Mouse (Mus musculus) midbrain, embryonic 11.5 days (tissue): ENCODE data around the gene Trim63. TPM values are rescaled to one million over a fixed set of nuclear protein-coding genes. Genes with fewer than 3 reads are reported as not detected.

Source experiments
- ATAC-seq: fragments of 200-750 bp; cut with Nextera tagmentation; 2 replicates; pipeline ENCODE4 v1.8.0; 2017; ENCODE audit warnings: moderate TSS enrichment, moderate library complexity; ENCODE audit not compliant: low FRiP score
- DNase-seq: peaks from one replicate; pipeline ENCODE4 v3.0.0; 2015; ENCODE audit warnings: low spot score; ENCODE audit errors: missing footprints
- H3K27ac ChIP-seq: fragments of 300-500 bp; sonication (generic); 2 replicates; pipeline ENCODE4 v1.5.1; 2014; ENCODE audit warnings: low read depth, low read length
- H3K27me3 ChIP-seq: fragments of 300-500 bp; sonication (generic); 2 replicates; pipeline ENCODE4 v1.6.1; 2014; ENCODE audit warnings: mild to moderate bottlenecking, low read length, moderate library complexity, mixed read lengths; ENCODE audit not compliant: control insufficient read depth, insufficient read depth
- H3K36me3 ChIP-seq: fragments of 300-500 bp; sonication (generic); 2 replicates; pipeline ENCODE4 v1.6.1; 2014; ENCODE audit warnings: mild to moderate bottlenecking, low read length, moderate library complexity, mixed read lengths; ENCODE audit not compliant: control insufficient read depth, insufficient read depth
- H3K4me1 ChIP-seq: fragments of 300-500 bp; sonication (generic); 2 replicates; pipeline ENCODE4 v1.6.1; 2014; ENCODE audit warnings: low read length; ENCODE audit not compliant: control insufficient read depth, insufficient read depth
- H3K4me2 ChIP-seq: fragments of 300-500 bp; sonication (generic); 2 replicates; pipeline ENCODE4 v1.6.1; 2014; ENCODE audit warnings: mild to moderate bottlenecking, moderate library complexity
- H3K4me3 ChIP-seq: fragments of 300-500 bp; sonication (generic); 2 replicates; pipeline ENCODE4 v1.5.1; 2014; ENCODE audit warnings: low read depth, low read length
- H3K9ac ChIP-seq: fragments of 300-500 bp; sonication (generic); 2 replicates; pipeline ENCODE4 v1.6.1; 2014; ENCODE audit warnings: low read length
- H3K9me3 ChIP-seq: fragments of 300-500 bp; sonication (generic); 2 replicates; pipeline ENCODE4 v1.6.1; 2016; ENCODE audit warnings: low read length; ENCODE audit not compliant: control insufficient read depth
- WGBS: fragments of 180-500 bp; shearing (Covaris S2); extraction: QIAGEN DNeasy Blood & Tissue Kit; methylation state at CpG from one replicate; pipeline ENCODE4 v1.1.7; 2014; 5-methylcytosine and 5-hydroxymethylcytosine counted together
- polyA plus RNA-seq: library from polyadenylated mRNA; unstranded; fragments of >200 nt; fragmentation: Nextera tagmentation; extraction: Ambion mirVana; gene quantifications from 2 replicates; pipeline ENCODE4 v1.2.1, GENCODE M21; 2014

Trim63 gene
- polyA plus RNA-seq, 1 experiment from 2014 or later: not detected

DNA sequence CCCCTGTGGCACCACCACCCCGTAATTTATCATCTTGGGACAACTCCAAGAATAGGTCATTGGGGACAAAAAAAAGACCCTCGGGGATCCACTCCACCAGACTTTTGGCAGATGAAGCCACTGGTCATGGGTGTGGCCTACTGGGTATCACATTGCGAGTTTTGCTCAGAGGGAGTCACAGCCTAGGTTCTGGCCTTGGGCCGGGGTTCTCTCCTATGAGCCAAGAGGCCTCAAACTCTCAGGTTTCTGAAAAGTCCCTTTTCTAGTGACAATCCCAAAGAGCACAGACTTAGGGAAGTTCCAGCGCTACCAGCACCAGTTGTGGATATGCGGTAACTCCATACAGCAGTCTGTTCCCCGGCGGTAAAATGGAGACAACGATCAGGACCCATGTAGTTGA, 4.3 kb upstream of the Trim63 start:
- WGBS: 93% methylated on average over 9 of the region's 9 CpGs
- no peaks in the 10 kb centered on the region for H3K36me3 ChIP-seq
- no peak overlapping the region for H3K9ac ChIP-seq
- H3K9me3 ChIP-seq: peaks cover 2% of the 10 kb centered on the region; the same call in 1 of the 2 replicates
- DNase-seq (no peak), ATAC-seq (no peak)
- no peak overlapping the region for H3K27ac ChIP-seq
- no peak overlapping the region for H3K4me3 ChIP-seq
- peaks cover 4% of the 10 kb centered on the region; the same call in 1 of the 2 replicates for H3K4me1 ChIP-seq
- no peak overlapping the region for H3K4me2 ChIP-seq
- no peaks in the 10 kb centered on the region for H3K27me3 ChIP-seq

DNA sequence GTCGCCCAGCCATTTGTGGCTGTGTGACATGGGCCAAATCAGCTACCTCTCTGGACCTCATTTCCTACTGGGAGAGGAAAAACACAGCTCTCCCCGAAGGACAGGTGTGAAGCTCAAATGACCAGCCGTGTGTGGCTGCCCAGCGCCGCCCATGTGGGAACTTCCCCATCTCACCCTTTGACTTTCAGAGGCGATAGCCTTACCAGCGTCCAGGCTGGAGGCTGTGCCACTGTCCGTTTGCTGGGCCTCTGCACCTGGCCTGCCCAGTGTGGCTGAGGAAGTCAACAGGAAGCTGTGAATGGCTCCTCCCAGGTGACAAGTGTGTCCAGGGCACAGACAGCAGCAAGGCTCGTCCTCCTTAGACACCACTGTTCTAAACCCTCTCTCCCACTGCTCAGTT, 3.1 kb upstream of the Trim63 start:
- peaks cover 2% of the 10 kb centered on the region; the same call in 1 of the 2 replicates for H3K9me3 ChIP-seq
- H3K4me1 ChIP-seq: peaks cover 4% of the 10 kb centered on the region; the same call in 1 of the 2 replicates
- 90% methylated on average over 9 of the region's 9 CpGs for WGBS
- no peaks in the 10 kb centered on the region for H3K36me3 ChIP-seq
- no peak overlapping the region for H3K27ac ChIP-seq
- no peak for ATAC-seq
- no peak overlapping the region for H3K4me2 ChIP-seq
- no peak for DNase-seq
- H3K27me3 ChIP-seq: no peaks in the 10 kb centered on the region
- no peak overlapping the region for H3K4me3 ChIP-seq
- H3K9ac ChIP-seq: no peak overlapping the region

DNA sequence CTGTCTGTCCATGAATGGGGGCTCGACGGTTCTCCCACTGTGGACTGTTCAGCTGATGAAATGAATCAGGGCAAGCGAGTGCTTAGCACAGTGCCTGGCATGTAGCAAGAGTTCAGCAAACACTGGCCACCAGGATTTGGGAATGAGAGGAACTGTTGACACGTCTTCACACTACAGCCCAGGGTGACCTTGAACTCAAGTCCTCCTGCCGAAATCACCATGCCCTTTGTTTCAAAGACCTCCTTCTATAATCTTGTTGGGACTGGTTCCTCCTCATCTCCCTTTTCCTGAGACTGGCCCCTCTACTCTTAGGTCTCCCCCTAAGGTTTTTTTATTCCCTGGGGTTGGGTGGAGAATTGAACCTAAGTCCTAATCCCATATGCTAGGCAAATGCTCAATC, 2.6 kb upstream of the Trim63 start:
- Histone ChIP-seq H3K36me3 (no peaks in the 10 kb centered on the region), H3K4me1 (peaks cover 2% of the 10 kb centered on the region; the same call in 1 of the 2 replicates), H3K4me3 (no peak overlapping the region), H3K4me2 (no peak overlapping the region), H3K27me3 (no peaks in the 10 kb centered on the region), H3K9me3 (peaks cover 2% of the 10 kb centered on the region; the same call in 1 of the 2 replicates), H3K9ac (no peak overlapping the region), H3K27ac (no peak overlapping the region)
- 94% methylated on average over 5 of the region's 5 CpGs for WGBS
- no peak for ATAC-seq
- no peak for DNase-seq

DNA sequence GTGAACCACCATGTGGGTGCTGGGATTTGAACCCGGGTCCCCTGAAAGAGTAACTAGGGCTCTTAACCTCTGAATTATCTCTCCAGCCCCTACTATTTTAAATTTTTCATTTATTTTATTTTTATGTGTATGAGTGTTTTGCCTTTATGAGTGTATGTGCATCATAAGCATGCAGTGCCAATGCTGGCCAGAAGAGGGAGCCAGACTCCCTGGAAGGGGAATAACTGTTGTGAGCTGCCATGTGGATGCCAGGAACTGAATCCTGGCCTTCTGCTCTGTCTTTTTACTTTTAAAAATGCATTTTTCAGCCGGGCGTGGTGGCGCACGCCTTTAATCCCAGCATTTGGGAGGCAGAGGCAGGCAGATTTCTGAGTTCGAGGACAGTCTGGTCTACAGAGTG, 2.0 kb upstream of the Trim63 start:
- no peak overlapping the region for H3K4me2 ChIP-seq
- no peaks in the 10 kb centered on the region for H3K36me3 ChIP-seq
- H3K4me3 ChIP-seq: no peak overlapping the region
- no peaks in the 10 kb centered on the region for H3K27me3 ChIP-seq
- no peak overlapping the region for H3K27ac ChIP-seq
- ATAC-seq (no peak), DNase-seq (no peak)
- H3K9ac ChIP-seq: no peak overlapping the region
- H3K4me1 ChIP-seq: no peaks in the 10 kb centered on the region
- WGBS: 96% methylated on average over 6 of the region's 6 CpGs
- H3K9me3 ChIP-seq: peaks cover 2% of the 10 kb centered on the region; the same call in 1 of the 2 replicates

GRCm38 (mm10) chr4:134314081-134314655, 752 bp upstream of the Trim63 start:
- H3K27me3 ChIP-seq: no peaks in the 10 kb centered on the region
- 86% methylated on average over 4 of the region's 4 CpGs for WGBS
- no peaks in the 10 kb centered on the region for H3K36me3 ChIP-seq

DNA sequence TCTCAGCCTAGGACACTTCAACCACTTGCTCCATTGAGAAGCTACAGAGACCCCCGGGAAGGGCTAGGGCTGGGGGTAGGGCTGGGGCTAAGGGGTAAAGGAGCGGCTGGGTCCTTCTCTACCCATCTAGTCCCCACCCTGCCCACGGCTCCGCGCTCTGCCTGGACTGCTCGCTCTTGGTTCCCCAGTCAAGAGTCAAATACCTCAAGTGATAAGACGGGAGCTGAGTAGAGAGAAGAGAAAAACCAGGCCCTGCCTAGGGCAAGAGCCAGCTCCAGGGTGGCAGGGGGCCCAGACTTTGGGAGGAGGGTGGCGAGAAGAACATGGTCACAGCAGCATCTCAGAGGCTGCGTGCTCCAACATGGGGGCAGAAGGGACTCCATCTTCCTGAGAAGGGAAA, 550 bp downstream of the Trim63 start:
- no peak overlapping the region for H3K27ac ChIP-seq
- ATAC-seq: no peak
- 87% methylated on average over 9 of the region's 9 CpGs for WGBS
- no peak overlapping the region for H3K4me2 ChIP-seq
- no peaks in the 10 kb centered on the region for H3K27me3 ChIP-seq
- no peaks in the 10 kb centered on the region for H3K36me3 ChIP-seq
- DNase-seq: no peak
- H3K9ac ChIP-seq: no peak overlapping the region
- H3K9me3 ChIP-seq: peaks cover 2% of the 10 kb centered on the region; the same call in 1 of the 2 replicates
- H3K4me1 ChIP-seq: no peaks in the 10 kb centered on the region
- H3K4me3 ChIP-seq: no peak overlapping the region

More at GRCm38 (mm10) chr4:134314081-134314655, 752 bp upstream of the Trim63 start:
- ATAC-seq: no peak
- Histone ChIP-seq H3K9me3 (peaks cover 2% of the 10 kb centered on the region; the same call in 1 of the 2 replicates), H3K4me1 (no peaks in the 10 kb centered on the region), H3K27ac (no peak overlapping the region), H3K4me3 (no peak overlapping the region), H3K4me2 (no peak overlapping the region), H3K9ac (no peak overlapping the region)
- no peak for DNase-seq

DNA sequence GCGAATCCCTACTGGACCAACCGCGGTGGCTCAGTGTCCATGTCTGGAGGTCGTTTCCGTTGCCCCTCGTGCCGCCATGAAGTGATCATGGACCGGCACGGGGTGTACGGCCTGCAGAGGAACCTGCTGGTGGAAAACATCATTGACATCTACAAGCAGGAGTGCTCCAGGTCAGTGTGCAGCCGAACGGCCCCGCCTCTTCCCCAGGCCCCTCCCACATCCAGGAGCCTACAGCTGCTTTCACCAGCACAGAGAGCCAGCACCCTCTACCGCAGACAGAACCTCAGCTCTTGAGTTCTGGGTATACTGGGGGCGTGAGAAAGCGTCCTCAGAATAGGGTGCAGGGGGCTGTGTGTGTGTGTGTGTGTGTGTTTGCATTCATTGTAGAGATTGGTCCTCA, 1.5 kb downstream of the Trim63 start:
- H3K27me3 ChIP-seq: no peaks in the 10 kb centered on the region
- no peaks in the 10 kb centered on the region for H3K4me1 ChIP-seq
- 51% methylated on average over 16 of the region's 16 CpGs for WGBS
- ATAC-seq: no peak
- no peaks in the 10 kb centered on the region for H3K36me3 ChIP-seq
- DNase-seq: no peak
- H3K27ac ChIP-seq: no peak overlapping the region
- no peak overlapping the region for H3K9ac ChIP-seq
- H3K4me3 ChIP-seq: no peak overlapping the region
- no peak overlapping the region for H3K4me2 ChIP-seq
- peaks cover 2% of the 10 kb centered on the region; the same call in 1 of the 2 replicates for H3K9me3 ChIP-seq

DNA sequence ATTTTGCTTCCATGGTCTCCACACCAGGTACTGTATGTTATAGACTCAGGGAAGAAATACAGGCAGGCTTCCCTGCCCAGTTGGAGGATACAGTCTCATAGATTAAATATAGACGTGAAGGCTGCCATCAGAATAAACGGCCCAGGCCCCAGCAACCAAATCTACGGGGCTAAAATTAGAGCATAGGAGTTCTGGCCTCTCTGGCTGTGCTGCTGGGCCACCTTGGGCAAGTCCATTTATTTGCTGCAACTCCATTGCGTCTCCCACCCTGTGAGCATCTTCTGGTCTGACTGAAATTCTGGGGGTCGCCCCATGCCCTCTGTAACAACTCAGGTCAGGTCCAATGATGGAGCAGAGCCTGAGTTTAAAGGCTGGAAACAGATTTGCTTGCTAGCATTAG, 4.2 kb downstream of the Trim63 start:
- no peaks in the 10 kb centered on the region for H3K27me3 ChIP-seq
- no peak overlapping the region for H3K9ac ChIP-seq
- 85% methylated on average over 5 of the region's 5 CpGs for WGBS
- no peak overlapping the region for H3K27ac ChIP-seq
- no peak overlapping the region for H3K4me3 ChIP-seq
- no peak overlapping the region for H3K4me2 ChIP-seq
- DNase-seq (no peak), ATAC-seq (no peak)
- H3K36me3 ChIP-seq: no peaks in the 10 kb centered on the region
- no peaks in the 10 kb centered on the region for H3K4me1 ChIP-seq
- H3K9me3 ChIP-seq: no peaks in the 10 kb centered on the region

DNA sequence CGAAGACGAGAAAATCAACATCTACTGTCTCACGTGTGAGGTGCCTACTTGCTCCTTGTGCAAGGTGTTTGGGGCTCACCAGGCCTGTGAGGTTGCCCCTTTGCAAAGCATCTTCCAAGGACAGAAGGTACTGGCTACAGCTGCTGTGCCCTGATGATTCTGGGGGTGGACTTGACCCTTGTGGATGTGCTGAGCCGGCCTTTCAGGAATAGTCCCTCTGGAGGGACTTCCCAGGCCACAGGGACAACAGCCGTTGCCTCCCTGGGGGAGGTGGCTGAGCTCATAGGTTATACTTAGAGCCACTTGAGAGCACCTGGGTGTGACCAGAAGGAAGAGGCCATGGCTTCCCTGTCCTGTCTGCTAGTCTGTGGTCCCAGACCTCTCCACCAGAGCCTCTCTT, 4.8 kb downstream of the Trim63 start:
- Histone ChIP-seq H3K4me3 (no peak overlapping the region), H3K4me2 (no peak overlapping the region), H3K4me1 (no peaks in the 10 kb centered on the region), H3K36me3 (no peaks in the 10 kb centered on the region), H3K9me3 (no peaks in the 10 kb centered on the region), H3K9ac (no peak overlapping the region), H3K27me3 (no peaks in the 10 kb centered on the region), H3K27ac (no peak overlapping the region)
- DNase-seq (no peak), ATAC-seq (no peak)
- 75% methylated on average over 5 of the region's 5 CpGs for WGBS
